Mouse (Mus musculus): ENCODE data around the gene Fbxl12.
"Not testable (repeated sequence)": the region's sequence is repeated elsewhere in the genome, so short reads cannot be mapped to it uniquely, and the experiment has no call there.

The Fbxl12 gene

DNA sequence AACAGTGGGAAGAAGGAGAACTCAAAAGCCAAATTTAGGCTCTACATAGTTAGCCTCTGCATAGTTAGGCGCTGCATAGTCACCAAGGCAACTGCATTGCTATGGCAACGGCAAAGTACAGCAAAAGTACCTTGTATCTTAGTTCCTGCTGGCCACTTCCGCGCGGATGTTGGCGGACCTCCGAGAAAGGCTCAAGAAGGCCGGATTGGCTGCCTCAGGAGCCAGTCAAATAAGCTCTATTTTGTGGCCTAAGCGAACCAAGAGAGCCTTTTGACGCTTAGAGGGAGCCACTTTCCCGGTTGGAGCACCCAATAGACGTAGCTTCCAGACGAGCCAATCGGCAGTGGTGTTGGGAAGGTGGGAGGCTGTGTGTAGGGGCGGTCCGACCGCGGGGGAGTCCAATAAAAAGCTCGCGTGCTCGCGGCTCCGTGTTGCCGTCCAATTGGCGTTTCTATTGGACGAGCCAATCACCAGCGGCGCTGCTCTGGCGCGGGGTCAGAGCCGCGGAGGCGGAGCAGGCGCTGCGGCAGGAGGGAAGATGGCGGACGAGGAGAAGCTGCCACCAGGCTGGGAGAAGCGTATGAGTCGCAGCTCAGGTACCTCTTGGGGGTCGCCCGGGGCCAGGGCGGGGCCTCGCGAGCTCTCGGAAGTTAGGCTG, 7.2 kb upstream of the Fbxl12 start, which contains the start of gene Pin1:
Gene Pin1 (plus strand): TSS at position 494 of the 658 bp plus-strand sequence.
- peak; percentile 100 for DNase-seq

DNA sequence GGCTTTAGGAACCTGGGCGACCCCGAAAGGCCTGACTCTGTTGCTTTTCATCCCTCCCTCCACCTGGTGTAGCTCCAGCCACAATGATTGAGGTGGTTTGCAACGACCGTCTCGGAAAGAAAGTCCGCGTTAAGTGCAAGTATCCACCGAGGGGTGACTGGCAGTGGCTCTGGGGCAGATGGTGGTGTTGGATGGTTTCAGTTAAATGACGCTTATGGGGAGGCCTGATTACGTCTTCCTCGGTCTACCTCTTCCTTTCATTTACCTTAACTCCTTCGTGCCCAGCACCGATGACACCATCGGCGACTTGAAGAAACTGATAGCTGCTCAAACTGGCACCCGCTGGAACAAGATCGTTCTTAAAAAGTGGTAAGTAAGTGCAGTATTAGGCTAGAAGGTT, 554 bp upstream of the Fbxl12 start:
- no peak for DNase-seq

DNA sequence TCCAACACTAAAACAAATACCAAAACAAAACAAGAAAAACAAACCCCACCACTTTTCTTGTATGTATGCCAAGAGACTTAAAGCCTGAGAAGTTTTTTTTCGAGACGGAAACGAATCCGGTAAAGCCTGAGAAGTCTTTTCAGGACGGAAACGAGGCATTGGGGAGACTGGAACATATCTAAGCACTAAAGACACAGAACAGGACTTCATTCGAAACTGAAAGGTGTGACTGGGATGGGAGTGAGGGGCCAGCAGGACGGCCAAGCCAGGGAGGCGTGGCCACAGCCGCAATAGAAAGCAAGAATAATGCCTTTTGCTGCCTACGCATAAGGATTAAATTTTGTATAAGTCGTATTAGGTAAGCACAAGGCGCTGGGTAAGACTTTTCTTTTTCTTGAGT, 786 bp downstream of the Fbxl12 start:
- DNase-seq: no peak

DNA sequence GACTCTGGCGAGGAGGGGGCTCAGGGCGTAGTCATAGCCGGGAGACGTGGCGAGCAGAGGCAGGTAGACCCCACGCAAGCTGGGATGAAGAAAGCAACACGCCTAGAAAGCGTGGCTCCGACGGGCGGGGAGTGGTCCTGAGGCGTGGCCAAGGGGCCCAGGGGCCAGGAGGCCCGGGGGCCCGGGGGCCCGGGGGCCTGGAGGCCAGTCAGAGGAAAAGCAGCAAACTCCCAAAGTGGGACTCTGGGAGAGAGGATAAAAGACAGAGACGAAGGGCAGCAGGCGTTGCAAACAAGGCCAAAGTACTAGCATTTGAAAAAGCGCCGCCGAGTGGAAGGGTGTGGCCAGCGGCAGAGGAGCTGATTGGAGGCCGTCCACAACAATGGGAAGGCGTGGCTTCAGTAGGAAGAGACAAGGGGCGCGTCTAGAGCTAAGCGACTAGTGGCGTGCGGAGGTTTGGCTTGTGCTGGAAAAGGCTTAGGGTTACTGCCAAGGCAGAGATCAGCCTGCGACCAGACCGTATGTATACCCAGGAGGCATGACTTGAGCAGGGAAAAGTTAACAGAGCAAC, 1.6 kb downstream of the Fbxl12 start:
- DNase-seq: peak; percentile 87 to 94

DNA sequence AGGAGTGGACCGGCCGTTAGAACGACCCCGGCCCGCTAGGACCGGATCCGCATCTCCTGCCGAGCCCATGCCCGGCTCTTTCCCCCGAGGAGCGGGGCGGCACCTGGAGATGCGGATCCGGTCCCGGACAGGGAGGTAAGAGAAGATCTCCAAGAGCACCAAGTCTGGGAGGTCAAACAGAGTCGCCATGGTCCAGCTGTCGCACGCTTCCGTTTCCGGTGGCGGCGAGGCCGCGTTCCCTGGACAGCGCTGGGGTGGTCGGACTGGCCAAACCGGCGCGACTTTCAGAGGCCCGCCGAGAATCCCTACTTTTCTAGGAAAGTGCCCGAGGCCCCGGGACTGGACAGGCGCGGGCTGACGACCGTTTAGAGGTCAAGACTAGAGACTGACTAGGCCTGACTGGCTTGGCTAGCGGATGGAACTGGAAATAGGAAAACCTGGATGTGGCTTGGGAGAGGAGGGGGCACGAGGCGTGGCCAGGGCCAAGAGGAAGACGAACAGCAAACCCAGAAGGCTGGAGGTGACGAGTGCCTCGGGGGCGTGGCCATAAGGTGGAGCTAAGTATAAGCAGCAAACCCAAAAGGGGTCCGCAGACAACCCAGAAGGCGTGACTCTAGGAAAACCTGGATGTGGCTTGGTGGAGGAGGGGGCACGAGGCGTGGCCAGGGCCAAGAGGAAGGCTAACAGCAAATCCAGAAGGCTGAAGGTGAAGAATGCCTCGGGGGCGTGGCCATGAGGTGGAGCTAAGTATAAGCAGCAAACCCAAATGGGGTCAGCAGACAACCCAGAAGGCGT, 2.3 kb downstream of the Fbxl12 start, which contains the start of gene Ubl5:
Gene Ubl5 (plus strand): TSS at position 778 of the 795 bp plus-strand sequence.
- peak; percentile 92 to 96 for DNase-seq

DNA sequence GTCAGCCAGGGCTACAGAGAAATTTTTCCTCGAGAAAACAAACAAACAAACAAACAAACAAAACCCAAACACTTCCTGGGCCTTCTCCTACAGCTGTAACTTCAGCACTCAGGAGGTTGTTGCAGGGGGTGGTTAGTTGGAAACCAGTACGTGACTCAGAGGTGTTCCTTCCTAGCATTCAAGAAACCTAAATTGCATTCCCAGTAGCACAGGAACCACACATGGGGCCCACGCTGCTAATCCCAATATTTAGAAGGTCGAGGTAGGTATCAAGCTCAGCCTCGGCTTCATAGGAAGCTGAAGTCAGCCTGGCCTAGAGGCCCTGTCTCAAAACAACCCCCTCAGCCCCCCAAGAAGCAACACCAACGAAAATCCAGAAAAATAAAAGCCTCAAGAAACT, 3.1 kb downstream of the Fbxl12 start:
- no peak for DNase-seq

DNA sequence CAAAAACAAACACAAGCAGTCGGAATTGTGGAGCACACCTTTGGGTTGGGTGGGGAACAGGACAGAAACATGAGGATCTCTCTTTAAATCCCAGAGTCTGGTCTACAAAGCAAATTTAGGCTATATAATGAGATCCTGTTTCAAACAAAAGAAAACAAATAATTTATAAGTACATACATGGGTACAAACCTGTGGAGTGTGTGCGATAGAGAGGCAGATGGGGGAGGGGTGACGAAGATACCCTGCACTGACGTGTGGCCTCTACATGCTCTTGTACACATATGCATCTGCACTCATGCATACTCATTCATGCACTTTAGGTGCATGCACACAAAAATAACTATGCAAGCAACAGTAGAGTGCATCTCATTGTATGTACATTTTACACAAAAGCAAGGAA, 5.1 kb downstream of the Fbxl12 start:
- no peak for DNase-seq

DNA sequence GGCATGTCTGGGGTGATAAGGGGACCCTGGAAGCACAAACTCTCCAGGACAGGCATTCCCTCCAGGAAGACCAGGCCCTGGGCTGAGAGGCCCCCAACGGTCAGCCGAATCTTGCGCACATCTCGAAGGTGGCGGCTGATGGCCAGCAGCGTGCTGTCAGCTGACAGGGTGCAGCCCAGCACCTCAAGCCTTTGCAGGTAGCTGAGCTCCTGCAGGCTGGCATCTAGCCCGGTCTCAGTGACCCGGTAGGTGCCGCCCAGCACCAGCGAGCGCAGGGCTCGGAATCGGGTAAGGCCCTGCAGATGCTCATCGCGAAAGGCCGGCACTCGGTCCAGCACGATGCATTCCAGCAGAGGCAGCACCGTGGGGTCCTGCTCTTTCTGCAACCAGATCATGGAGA, 6.0 kb downstream of the Fbxl12 start:
- no peak for DNase-seq

DNA sequence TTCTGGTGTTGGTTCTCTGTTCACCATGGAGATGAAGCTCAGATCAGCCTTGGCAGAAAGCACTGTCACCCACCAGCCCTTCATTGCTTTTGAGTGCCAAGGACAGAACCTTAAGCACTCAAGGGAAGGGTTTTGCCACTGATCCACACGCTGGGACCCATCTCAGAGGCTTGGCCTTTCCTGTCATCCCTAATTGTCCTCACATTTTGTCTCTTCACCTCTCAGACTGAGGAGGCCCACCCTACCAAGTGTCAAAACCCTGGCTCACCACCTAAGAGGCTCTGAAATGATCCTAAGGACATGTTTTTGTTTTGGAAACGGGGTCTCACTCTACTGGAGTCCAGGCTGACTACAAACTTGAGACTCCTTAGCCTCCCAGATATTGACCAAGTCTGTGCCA, 7.8 kb downstream of the Fbxl12 start:
- no peak for DNase-seq

DNA sequence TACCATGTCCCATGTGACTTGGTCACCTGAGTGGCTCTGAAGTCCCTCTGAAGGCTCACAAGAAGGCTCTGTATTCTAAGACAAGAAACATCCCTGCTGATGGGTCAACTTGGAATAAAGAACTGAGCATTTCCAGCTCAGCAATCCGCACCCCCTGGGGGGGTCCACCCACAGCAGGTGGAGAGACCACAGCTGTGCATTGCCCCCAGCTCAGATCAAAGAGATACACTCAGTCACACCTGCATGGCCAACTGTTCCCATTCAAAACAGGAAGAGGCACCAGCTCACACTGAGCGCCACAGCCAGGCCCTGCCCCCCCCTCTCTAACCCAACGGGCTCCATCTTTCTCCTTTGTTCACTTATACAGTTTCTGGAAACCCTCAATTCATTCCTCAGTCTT, 8.3 kb downstream of the Fbxl12 start:
- DNase-seq: no peak

DNA sequence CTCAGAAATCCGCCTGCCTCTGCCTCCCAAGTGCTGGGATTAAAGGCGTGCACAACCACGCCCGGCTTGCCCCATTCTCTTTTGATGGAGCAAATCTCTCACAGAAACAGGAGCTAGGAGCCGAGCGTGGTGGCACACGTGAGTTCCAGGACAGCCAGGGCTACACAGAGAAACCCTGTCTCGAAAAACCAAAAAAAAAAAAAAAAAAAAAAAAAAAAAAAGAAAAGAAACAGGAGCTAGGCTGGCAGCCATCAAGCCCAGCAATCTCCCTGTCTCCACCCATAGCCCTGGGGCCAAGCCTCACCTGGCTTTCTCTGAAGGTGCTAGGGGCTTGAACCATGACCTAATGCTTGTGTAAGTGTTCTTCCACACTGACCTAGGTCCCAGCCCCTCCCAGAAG, 8.9 kb downstream of the Fbxl12 start:
- DNase-seq: not testable (repeated sequence)

DNA sequence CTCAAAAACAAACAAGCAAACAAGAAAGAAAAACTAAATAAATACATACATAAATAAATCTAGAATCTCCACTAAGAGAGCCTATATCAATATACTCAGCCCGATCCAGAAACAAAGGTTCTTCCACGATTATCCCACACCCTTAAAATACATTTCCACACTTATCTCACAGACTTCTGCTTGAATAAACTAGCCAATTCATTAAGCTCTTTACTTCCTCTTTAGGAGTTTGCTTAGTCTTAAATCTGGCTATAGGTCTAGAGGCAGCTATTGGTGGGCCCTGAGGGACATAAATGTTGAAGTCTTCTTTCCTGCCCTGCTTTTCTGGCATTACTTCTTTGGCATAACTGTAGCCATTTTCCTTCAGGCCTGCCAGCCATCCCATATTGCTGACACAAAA, 13.2 kb downstream of the Fbxl12 start:
- no peak for DNase-seq

DNA sequence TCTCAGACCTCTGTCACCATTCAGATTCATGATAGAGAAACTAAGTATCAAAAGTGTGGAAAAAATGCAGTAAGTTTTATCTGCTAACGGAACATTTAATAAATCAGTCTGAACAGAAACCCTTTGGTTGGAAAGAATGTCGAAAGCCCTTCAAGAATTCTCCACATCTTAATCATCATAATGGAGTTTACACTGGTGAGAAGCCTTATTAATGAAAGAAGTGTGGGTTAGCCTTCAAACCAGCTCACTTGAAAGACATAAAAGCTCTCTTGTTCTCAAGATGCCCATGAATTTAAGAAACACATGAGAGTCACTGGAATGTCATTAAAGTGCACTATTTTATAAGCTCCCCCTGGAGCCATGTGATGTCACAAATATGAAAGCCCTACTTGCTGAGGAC, 27.9 kb downstream of the Fbxl12 start:
- DNase-seq: no peak

DNA sequence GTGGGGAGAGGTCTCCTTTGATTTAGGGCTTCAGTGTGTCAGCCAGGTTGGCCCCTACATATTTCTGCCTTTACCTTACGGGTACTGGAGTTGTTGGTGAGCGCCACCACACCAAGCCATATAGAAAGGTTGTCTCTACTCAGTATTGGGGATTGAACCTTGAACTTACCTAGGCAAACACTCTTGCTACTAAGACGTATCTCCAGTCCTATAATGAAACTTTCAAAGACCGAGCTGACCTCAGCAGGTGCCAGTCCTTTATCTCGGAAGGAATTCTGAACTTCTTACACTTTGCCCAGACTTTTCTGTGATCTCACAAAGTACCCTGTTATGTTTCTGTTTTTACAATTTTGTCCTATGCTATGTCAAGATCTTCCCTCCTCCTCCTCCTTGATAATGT, 32.6 kb downstream of the Fbxl12 start:
- no peak for DNase-seq

DNA sequence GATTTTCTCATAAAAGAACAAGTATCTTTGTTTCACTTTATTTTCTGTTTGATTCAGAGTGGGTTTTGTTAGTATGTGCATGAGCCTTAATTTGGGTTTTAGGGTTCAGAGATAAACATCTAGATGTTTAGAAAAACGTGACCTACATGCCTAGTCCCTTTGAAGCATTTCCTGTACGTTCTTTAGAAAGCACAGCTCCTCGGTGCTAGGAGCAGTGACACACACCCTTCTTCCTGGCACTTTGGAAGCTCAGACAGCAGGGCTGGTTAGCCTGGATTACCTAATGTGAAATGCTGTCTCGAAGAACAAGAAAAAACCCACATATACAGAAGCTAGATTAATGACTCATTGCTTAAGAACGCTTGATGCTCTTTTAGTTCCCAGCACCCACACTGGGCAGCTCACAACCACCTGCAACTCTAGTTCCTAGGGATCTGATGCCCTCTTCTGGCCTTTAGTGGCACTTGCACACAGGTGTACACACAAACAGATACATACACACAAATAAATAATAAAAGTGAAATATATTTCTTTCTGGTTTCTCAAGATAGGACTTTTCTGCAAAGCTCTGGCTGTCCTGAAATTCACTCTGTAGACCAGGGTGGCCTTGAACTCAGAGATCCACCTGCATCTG, 34.6 kb downstream of the Fbxl12 start:
- no peak for DNase-seq

DNA sequence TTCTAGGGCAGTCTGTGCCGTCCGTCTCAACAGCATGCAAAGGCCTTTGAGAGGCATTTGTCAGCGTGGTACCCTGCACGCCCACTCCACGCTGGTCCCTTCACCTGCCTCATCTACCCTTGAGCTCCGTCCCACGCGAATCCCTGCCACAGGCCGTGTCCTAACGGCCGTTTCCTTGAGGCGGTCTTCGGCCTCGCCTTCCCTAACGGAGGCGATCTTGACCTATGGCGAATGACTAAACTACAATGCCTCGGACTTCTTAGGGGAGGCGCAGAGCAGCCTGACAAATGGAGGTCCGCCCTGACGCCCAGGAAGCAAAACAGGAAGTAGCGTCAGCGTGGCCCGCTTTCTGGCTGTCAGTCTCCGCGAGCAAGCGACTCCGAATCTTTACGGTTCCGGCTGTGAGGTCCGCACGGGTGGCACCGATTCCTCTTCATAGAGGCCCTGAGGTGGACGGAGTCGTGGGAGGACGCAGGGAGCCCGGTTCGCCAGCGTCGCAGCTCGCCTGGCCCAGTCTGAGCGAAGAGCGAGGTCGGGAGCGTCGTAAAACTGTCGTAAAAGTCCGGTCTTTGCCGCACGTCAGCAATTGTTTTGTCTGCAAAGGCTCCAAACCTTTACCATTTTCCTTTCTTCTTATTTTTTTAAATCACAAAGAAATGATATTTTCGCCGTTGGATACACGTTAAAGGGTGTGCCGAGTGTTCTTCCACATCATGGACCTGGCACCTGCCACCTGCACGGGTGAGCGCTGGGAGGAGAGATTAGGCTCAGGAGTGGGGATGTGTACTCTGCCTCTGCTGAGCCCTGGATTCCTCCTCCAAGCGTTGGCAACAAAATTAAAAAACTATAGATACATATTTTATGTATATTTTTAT, 37.2 kb downstream of the Fbxl12 start:
- peak; percentile 83 to 91 for DNase-seq

DNA sequence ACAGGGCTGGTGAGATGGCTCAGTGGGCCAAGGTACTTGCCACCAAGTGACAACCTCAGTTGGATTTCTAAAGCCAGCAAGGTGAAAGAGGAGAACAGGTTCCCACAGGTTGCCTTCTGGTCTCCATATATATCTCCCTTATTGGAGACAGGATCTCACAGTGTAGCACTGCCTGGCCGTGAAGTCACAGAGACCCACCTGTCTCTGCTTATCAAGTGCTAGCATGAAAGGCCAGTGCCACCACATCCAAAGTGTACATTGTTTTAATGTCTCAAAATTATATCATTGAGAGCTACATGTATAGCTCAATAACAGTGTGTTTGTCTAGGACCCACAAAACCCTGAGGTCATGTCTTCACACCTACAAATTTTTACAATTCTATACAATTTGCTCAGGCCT, 38.3 kb downstream of the Fbxl12 start:
- DNase-seq: no peak

DNA sequence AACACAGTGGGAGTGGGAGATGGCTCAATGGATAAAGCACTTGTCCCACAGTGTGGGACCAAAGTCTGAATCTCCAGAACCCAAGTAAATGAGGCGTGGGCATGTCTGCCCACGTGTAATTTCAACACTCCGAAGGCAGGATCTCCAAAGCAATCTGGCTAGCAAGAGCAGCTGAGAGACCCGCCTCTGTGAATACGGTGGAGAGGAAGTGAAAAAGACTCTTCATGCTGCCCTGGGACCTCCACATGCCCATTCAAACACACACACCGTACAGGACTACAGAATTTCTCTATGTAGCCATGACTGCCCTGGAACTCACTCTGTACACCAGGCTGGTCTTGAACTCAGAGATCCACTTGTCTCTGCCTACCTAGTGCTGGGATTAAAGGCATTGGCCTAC, 43.3 kb downstream of the Fbxl12 start:
- DNase-seq: no peak

DNA sequence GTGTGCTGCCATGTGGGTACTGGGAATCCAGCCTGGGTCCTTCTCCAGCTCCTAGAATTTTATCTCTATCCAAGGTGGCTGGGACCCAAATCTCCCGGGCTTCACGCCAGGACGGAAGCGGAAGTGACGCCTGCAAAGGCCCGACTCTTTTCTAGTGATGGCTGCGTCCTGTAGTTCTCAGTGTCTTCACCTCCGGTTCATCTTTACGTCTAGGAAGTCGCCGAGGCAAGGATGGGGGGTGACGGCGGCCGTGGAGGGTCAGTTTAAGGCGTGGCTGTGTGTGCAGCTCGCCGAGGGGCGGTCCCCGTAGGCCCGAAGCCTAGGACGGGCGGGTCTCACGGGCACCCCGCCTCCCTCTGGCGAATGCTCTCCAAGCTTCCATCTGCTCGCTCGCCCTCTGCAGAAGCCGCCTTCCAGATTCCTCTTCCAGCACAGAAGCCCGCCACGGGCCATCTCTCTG, 63.4 kb downstream of the Fbxl12 start, which contains the start of gene Zfp846:
Gene Zfp846 (plus strand): TSS at position 117 of the 460 bp plus-strand sequence.
- DNase-seq: peak; percentile 99 to 100

DNA sequence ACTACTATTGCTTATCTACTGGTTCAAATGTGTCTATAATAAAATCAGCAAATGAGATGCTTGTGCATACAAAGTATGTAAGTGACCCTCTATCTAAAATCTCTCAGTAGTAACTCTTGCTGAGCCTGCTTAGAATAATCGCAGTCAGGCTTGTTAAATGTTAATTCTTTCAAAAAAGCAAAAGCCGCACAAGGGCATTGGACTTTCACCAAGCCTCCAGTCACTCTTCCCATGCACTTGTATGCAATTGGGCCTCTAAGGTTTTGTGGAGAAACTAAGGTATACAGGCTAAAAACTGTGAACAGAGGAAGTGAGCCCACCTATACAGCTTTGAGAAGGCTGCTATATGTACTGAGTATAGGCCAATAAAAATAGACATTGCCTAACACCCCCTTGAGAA, 68.0 kb downstream of the Fbxl12 start:
- peak in 1 of 2 experiments; percentile 13 for DNase-seq

DNA sequence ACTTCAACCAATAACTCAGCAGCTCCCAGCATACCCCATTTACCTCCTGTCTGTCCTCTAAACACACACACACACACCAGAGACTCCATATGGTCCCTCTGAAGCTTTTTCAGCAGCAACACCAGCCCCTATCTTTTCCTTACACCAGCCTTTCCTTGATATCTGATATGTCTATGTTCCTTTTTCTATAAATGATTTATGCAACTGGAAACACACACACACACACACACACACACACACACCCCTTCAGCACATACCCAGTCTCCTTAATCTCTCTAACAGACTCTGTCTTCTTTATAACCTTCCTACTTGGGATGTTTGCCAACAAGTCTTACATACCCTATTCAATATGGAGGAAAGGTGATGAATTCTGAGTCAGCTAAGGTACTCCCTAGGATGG, 73.5 kb downstream of the Fbxl12 start:
- no peak for DNase-seq
